Mouse (Mus musculus) liver, adult (tissue): Measurements from ENCODE around the gene Dmgdh.

Source experiments
- GATA4 ChIP-seq: IDR thresholded peaks from 2 replicates; pipeline ENCODE4 v1.6.1; 2014; ENCODE audit warnings: mild to moderate bottlenecking, low read length; ENCODE audit not compliant: insufficient replicate concordance

Dmgdh gene

DNA sequence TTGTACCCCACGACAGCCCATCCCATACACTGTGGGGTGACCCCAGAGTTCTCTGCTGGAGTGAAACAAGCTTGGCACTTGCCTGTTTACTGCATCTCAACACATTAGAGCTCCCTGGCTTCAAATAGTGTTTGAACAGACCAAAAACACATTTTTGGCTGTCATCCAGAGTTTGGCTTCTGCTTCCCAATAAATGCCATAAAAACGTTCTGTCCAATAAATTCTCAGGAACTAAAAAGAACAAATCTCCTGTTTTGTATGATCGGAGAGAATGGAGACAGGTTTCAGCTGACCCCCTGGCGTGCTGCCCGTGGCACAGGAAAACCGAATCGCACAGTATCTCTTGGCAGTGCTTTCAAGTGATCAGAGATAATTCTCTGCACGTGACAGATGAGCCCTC lies 113.4 kb downstream of the Dmgdh start:
- TF ChIP-seq GATA4, result peak; percentile 62; the same call in 1 of the 2 replicates

DNA sequence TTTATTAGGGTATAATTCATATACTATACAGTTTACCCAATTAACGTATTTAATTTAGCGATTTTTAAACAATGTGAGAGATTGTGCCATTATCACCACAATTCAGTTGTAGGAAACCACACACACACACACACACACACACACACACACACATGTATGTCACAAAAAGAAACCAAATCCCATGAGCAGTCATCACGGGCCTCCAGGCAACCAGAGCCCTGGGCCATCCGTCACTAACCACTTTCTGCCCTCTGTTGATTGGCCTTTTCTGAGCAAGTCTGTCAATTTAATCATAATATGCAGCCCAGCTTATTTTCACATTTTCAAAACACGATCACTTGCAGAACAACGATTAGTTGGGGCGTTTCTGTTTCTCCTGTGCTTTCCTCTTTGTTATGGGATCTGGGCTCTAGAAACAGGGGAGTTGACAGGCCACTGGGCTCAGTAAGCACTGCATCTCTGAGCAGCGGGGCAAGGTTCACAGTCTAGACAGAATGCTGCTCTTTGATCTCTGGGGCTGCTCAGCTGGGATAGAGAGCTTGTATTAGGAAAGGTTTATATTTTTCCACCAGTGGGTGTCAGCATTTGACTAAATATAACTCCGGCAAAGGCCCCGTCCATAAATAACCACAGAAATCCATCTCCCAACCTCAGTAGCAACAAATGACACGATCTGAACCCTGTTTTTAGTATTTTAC lies 118.9 kb downstream of the Dmgdh start:
- no peak for TF ChIP-seq GATA4

DNA sequence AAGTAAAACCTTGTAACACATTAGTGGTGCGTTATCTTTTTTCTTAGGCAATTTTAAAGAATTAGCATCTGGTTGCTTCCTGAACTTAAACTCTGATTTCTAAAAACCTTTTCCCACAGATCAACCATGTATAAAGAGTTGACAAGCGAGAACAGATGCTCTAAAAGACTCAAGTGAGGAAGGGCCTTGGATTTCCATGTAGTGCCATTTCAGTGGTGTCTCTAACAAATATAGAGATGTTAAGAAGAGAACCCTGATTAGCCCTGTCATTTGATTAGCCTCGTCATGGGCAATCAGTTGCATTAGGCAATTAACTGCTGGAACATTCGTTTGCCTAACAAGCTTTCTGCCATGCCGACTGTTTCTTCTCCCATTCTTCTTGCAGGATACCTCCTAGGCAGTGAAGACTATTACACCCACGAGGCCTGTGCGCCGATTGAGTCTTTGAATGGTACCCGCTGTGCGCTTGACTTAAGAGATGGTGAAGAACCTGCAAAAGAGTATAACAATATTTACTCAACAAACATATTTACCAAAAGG lies 119.5 kb downstream of the Dmgdh start:
- no peak for TF ChIP-seq GATA4

DNA sequence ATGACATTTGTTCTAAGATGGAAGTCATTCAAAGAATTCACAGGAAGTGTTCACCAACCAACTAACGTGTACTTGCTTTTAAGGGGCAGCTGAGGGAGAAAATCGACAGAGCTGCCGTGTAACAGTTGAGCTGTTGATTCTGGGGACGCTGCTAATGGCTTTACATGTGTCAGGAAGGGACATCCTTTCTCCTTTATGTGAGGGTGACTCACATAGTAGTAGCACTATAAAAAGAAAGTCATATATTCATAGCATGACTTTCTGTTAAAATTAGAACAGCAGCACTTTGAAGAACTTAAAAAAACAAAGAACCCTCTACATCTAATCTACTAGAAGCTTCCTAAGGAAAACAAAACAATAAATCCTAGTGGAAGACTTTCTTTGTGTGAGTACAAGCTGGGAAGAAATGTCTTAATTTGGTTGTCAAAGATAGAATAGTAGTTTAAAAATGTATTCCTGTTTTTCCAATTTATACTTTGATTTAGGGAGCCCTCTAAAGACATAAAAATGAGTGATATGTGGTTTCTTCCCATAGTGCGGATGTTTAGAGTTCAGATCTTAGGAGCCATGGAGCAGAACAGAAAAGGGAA lies 122.9 kb downstream of the Dmgdh start:
- TF ChIP-seq GATA4, result no peak
